Mouse (Mus musculus): ENCODE measurements at regions not wholly inside any gene's neighbourhood (a gene's known extent, or its start where the extent isn't known, plus 50 kb on each side); places are given as distances from the start of the nearest gene placed in this dataset.

GRCm38 (mm10) chr3:23127134-23127533, 1050.7 kb downstream of the Tbl1xr1 start:
- DNase-seq = no peak
- TF ChIP-seq CTCF (IDR thresholded peaks at IDR 0.05; ENCODE audit: low read depth) = no peak
- no peak overlapping the region for H3K4me3 ChIP-seq (ENCODE audit: low read depth, low read length)
- no peak overlapping the region for H3K9ac ChIP-seq
- H3K4me2 ChIP-seq = no peak overlapping the region
- no peaks in the 10 kb centered on the region for H3K36me3 ChIP-seq (ENCODE audit: insufficient read depth)
- no peaks in the 10 kb centered on the region for H3K4me1 ChIP-seq (ENCODE audit: insufficient read depth)
- no peaks in the 10 kb centered on the region for H3K27me3 ChIP-seq (ENCODE audit: insufficient read depth, low read length)
- no peak for ATAC-seq (ENCODE audit: insufficient read depth)
- H3K9me3 ChIP-seq (ENCODE audit: low read depth, low read length) = no peaks in the 10 kb centered on the region
- 90% methylated on average over 1 of the region's 1 CpGs for WGBS
- no peak overlapping the region for H3K27ac ChIP-seq (ENCODE audit: low read depth)

DNA sequence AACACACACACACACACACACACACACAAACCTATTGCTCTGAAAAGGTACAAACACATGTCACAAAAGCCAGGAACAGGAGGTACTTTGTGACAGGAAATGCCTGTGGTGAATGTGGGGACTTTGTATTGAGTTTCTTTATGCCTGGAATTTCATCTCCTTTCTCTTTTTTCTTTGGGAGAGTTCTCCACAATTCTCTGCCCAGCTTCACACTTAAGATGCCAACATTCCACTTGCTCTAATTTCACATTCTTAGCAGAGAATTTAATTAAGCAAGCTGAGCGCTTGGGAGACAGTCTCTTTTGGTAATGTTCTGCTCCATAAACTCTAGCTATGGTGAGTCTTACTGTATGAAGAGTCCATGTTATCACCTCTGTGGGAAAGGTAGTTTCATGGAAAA, 1059.1 kb downstream of the Tbl1xr1 start:
- Histone ChIP-seq H3K4me1 (ENCODE audit: insufficient read depth) (no peaks in the 10 kb centered on the region), H3K4me3 (ENCODE audit: low read depth, low read length) (no peak overlapping the region), H3K27me3 (ENCODE audit: insufficient read depth, low read length) (no peaks in the 10 kb centered on the region), H3K27ac (ENCODE audit: low read depth) (no peak overlapping the region), H3K9me3 (ENCODE audit: low read depth, low read length) (no peaks in the 10 kb centered on the region), H3K9ac (no peak overlapping the region), H3K4me2 (no peak overlapping the region), H3K36me3 (ENCODE audit: insufficient read depth) (no peaks in the 10 kb centered on the region)
- 83% methylated on average over 1 of the region's 1 CpGs for WGBS
- no peak for ATAC-seq (ENCODE audit: insufficient read depth)
- no peak for TF ChIP-seq CTCF (IDR thresholded peaks at IDR 0.05; ENCODE audit: low read depth)
- DNase-seq = no peak

DNA sequence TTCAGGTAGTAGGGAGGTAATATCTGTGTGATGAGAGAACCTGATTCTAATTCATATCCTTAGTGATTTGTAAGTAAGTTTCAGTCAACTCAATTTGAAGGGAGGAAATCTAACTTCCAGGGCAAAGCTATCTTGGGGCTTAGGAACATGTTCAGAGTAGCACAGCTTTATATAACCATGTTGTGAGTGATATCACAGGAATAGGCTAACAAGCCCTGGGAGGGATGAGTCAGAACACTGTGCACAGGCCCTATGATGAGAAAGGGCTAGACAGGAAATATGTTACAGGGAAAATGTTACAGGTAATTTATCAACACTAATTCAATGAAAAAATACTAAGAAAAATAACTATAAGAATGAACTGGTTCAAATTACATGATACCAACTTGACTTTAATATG, 1062.5 kb downstream of the Tbl1xr1 start:
- Histone ChIP-seq H3K27ac (ENCODE audit: low read depth) (no peak overlapping the region), H3K9ac (no peak overlapping the region), H3K27me3 (ENCODE audit: insufficient read depth, low read length) (no peaks in the 10 kb centered on the region), H3K4me2 (no peak overlapping the region), H3K4me3 (ENCODE audit: low read depth, low read length) (no peak overlapping the region), H3K9me3 (ENCODE audit: low read depth, low read length) (no peaks in the 10 kb centered on the region), H3K36me3 (ENCODE audit: insufficient read depth) (no peaks in the 10 kb centered on the region), H3K4me1 (ENCODE audit: insufficient read depth) (no peaks in the 10 kb centered on the region)
- no peak for ATAC-seq (ENCODE audit: insufficient read depth)
- TF ChIP-seq CTCF (IDR thresholded peaks at IDR 0.05; ENCODE audit: low read depth) = no peak
- DNase-seq = no peak

- Histone ChIP-seq H3K9me3 (ENCODE audit: low read depth, low read length) (no peaks in the 10 kb centered on the region), H3K4me2 (no peak overlapping the region), H3K27ac (ENCODE audit: low read depth) (no peak overlapping the region), H3K27me3 (ENCODE audit: insufficient read depth, low read length) (no peaks in the 10 kb centered on the region), H3K36me3 (ENCODE audit: insufficient read depth) (no peaks in the 10 kb centered on the region), H3K4me1 (ENCODE audit: insufficient read depth) (no peaks in the 10 kb centered on the region), H3K9ac (no peak overlapping the region), H3K4me3 (ENCODE audit: low read depth, low read length) (no peak overlapping the region)
- whole genome bisulfite sequencing = 71% methylated on average over 3 of the region's 3 CpGs
- no peak for ATAC-seq (ENCODE audit: insufficient read depth)
- no peak for TF ChIP-seq CTCF (IDR thresholded peaks at IDR 0.05; ENCODE audit: low read depth)
- DNase-seq = no peak
Measured at GRCm38 (mm10) chr3:23164828-23165450, 1088.5 kb downstream of the Tbl1xr1 start.

DNA sequence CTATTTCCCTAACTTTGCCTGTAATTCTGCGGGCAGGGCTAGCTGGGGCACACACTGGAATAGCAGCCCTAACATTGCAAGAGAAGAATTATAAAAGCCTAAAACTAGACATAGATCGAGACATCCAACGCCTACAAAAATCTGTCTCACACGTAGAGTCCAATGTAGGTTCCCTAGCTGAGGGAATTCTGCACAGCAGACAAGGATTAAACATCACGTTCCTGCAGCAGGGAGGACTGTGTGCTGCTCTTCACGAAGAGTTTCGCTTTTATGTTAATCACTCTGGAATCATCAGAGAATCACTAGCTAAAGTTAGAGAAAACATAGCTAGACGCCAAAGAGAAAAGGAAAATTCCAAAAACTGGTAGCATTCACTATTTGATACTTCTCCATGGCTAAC, 1106.9 kb downstream of the Tbl1xr1 start:
- ATAC-seq (ENCODE audit: insufficient read depth) = no peak
- DNase-seq = no peak
- Histone ChIP-seq H3K27ac (ENCODE audit: low read depth) (no peak overlapping the region), H3K4me3 (ENCODE audit: low read depth, low read length) (no peak overlapping the region), H3K4me2 (no peak overlapping the region), H3K4me1 (ENCODE audit: insufficient read depth) (no peaks in the 10 kb centered on the region), H3K9me3 (ENCODE audit: low read depth, low read length) (no peaks in the 10 kb centered on the region), H3K36me3 (ENCODE audit: insufficient read depth) (no peaks in the 10 kb centered on the region), H3K9ac (no peak overlapping the region), H3K27me3 (ENCODE audit: insufficient read depth, low read length) (no peaks in the 10 kb centered on the region)
- WGBS = 86% methylated on average over 8 of the region's 8 CpGs
- no peak for TF ChIP-seq CTCF (IDR thresholded peaks at IDR 0.05; ENCODE audit: low read depth)

DNA sequence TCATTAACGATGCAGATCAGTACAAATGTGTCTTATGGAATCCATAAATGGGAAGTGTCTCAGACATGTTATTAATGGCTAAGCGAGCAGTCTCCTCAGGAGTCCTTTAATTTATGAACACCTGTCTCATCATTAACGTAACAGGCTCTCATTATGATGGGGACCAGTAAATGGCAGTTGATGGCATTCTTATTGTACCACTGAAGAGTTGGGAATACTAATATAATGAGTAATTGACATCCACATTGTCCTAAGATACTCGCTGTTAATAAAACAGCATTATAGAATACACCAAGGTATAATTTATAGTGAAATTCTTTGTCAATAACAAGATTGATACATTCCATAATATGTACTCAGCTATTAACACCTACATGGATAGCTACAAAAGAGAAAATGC, 1112.0 kb downstream of the Tbl1xr1 start:
- Histone ChIP-seq H3K4me2 (no peak overlapping the region), H3K27ac (ENCODE audit: low read depth) (no peak overlapping the region), H3K9me3 (ENCODE audit: low read depth, low read length) (no peaks in the 10 kb centered on the region), H3K9ac (no peak overlapping the region), H3K4me1 (ENCODE audit: insufficient read depth) (no peaks in the 10 kb centered on the region), H3K36me3 (ENCODE audit: insufficient read depth) (no peaks in the 10 kb centered on the region), H3K27me3 (ENCODE audit: insufficient read depth, low read length) (no peaks in the 10 kb centered on the region), H3K4me3 (ENCODE audit: low read depth, low read length) (no peak overlapping the region)
- ATAC-seq (ENCODE audit: insufficient read depth) = no peak
- 88% methylated on average over 4 of the region's 4 CpGs for WGBS
- no peak for TF ChIP-seq CTCF (IDR thresholded peaks at IDR 0.05; ENCODE audit: low read depth)
- DNase-seq = no peak

- no peak for TF ChIP-seq CTCF (IDR thresholded peaks at IDR 0.05; ENCODE audit: low read depth)
- no peak overlapping the region for H3K9ac ChIP-seq
- H3K27ac ChIP-seq (ENCODE audit: low read depth) = no peak overlapping the region
- 68% methylated on average over 1 of the region's 1 CpGs for WGBS
- no peaks in the 10 kb centered on the region for H3K36me3 ChIP-seq (ENCODE audit: insufficient read depth)
- no peaks in the 10 kb centered on the region for H3K27me3 ChIP-seq (ENCODE audit: insufficient read depth, low read length)
- DNase-seq (no peak), ATAC-seq (ENCODE audit: insufficient read depth) (no peak)
- no peak overlapping the region for H3K4me2 ChIP-seq
- H3K4me3 ChIP-seq (ENCODE audit: low read depth, low read length) = no peak overlapping the region
- no peaks in the 10 kb centered on the region for H3K4me1 ChIP-seq (ENCODE audit: insufficient read depth)
- no peaks in the 10 kb centered on the region for H3K9me3 ChIP-seq (ENCODE audit: low read depth, low read length)
Measured at GRCm38 (mm10) chr3:23200056-23200455, 1123.6 kb downstream of the Tbl1xr1 start.

DNA sequence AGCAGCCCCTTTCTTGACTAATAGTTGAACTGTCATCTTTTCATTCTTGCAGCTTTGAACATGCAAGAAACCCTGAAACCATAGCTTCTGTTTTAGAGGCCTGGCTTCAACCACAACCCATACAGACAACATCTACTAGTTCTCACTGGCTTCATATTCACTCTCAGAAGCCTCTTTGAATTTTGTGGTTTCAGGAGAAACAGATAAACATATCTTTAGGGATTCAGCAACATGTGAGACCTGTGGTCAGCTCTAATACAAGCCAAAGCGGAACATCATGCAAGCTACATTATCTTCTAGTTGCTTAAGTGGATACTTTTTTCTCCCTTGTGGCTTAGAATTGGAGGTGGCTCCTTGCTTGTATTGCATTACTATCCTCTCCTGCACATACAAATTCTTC, 1138.0 kb downstream of the Tbl1xr1 start:
- Histone ChIP-seq H3K27ac (ENCODE audit: low read depth) (no peak overlapping the region), H3K4me2 (no peak overlapping the region), H3K4me1 (ENCODE audit: insufficient read depth) (no peaks in the 10 kb centered on the region), H3K4me3 (ENCODE audit: low read depth, low read length) (no peak overlapping the region), H3K9me3 (ENCODE audit: low read depth, low read length) (no peaks in the 10 kb centered on the region), H3K9ac (no peak overlapping the region), H3K36me3 (ENCODE audit: insufficient read depth) (no peaks in the 10 kb centered on the region), H3K27me3 (ENCODE audit: insufficient read depth, low read length) (no peaks in the 10 kb centered on the region)
- ATAC-seq (ENCODE audit: insufficient read depth) (no peak), DNase-seq (no peak)
- WGBS = 89% methylated on average over 1 of the region's 1 CpGs
- TF ChIP-seq CTCF (IDR thresholded peaks at IDR 0.05; ENCODE audit: low read depth) = no peak
